Comparison of ENCODE assay signal across 27 mouse cellular contexts in the genomic region with DNA sequence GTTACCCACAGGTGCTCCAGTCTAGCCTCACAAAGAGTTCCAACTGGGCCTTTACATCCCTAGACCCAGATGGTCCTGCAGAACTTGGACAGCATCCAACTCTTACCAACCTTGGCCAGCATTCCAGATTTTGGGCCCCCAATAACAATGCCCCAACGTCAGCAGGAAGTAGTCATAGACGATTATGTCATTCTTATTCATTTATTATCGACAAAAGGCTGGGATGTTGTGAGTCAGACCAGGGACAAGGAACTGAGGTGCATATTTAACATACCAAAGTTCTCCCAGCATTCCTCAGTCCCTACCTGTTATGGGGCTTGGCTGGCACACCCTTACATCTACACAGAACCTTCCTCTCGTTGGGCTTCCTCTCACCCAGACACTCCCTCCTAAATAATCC. TPM values are rescaled to one million over a fixed set of nuclear protein-coding genes. Genes with fewer than 3 reads are reported as not detected.
DNase-seq lines count a peak whose midpoint lies in the region; ATAC-seq and TF ChIP-seq lines count a peak whose summit lies in the region.
"Had no signal": no experiment of that assay in that cellular context is flagged by ENCODE, and none has a peak within 500 bp of the region (broad histone marks: within the 10 kb centered on the region; RNA-seq: fewer than 3 reads in every experiment).

No protein-coding gene starts in this region.

- TF ChIP-seq CTCF in lung, embryonic 14.5 days (IDR thresholded peaks at IDR 0.05; ENCODE audit: low read depth) = no peak
- no peak for TF ChIP-seq CTCF in intestine, postnatal 0 days (IDR thresholded peaks at IDR 0.05; ENCODE audit: low read depth)

- WGBS in lung, embryonic 14.5 days = 62% methylated on average over 4 of the region's 4 CpGs
- 46% methylated on average over 4 of the region's 4 CpGs for WGBS in intestine, postnatal 0 days

- no peak overlapping the region for H3K9ac ChIP-seq in lung, embryonic 14.5 days
- no peak overlapping the region for H3K9ac ChIP-seq in intestine, postnatal 0 days (ENCODE audit: low read depth, low read length)
- H3K9ac ChIP-seq: embryonic facial prominence, embryonic 15.5 days; forebrain, embryonic 13.5 days; heart, embryonic 12.5 days; kidney, embryonic 15.5 days; limb, embryonic 12.5 days; liver, embryonic 15.5 days; neural tube, embryonic 15.5 days had no signal

- H3K27me3 ChIP-seq in lung, embryonic 14.5 days (ENCODE audit: insufficient read depth, low read length) = no peaks in the 10 kb centered on the region
- H3K27me3 ChIP-seq in intestine, postnatal 0 days (replicated peaks; ENCODE audit: control insufficient read depth, insufficient read depth, low read length) = no peaks in the 10 kb centered on the region
- H3K27me3 ChIP-seq: embryonic facial prominence, embryonic 15.5 days; forebrain, embryonic 13.5 days; heart, embryonic 12.5 days; kidney, embryonic 15.5 days; limb, embryonic 12.5 days; liver, embryonic 15.5 days; neural tube, embryonic 15.5 days; Patski had no signal

- H3K9me3 ChIP-seq in lung, embryonic 14.5 days (ENCODE audit: low read depth, low read length) = no peaks in the 10 kb centered on the region
- no peaks in the 10 kb centered on the region for H3K9me3 ChIP-seq in intestine, postnatal 0 days (ENCODE audit: control insufficient read depth)
- H3K9me3 ChIP-seq: embryonic facial prominence, embryonic 10.5 days; embryonic facial prominence, embryonic 15.5 days; forebrain, embryonic 13.5 days; G1E; heart, embryonic 12.5 days; kidney, embryonic 15.5 days; limb, embryonic 12.5 days; liver, embryonic 15.5 days; neural tube, embryonic 15.5 days had no signal

- ATAC-seq in lung, embryonic 14.5 days (ENCODE audit: insufficient read depth) = no peak
- 0 out of 2 replicates have a peak, but pooled peaks have one; percentile 23 for ATAC-seq in intestine, postnatal 0 days
- ATAC-seq: forebrain, embryonic 13.5 days; hindbrain, embryonic 16.5 days; Patski had no signal

- peak; percentile 90 for DNase-seq in heart, adult 11 months
- DNase-seq in heart, adult 9 months (ENCODE audit: low spot score in 2 of 2) = no peak
- peak; percentile 42 for DNase-seq in lung, embryonic 14.5 days
- DNase-seq in lung, postnatal 25 days (ENCODE audit: low spot score) = no peak
- DNase-seq in 3T3-L1 (ENCODE audit: low read depth, low spot score) = peak; percentile 41
- DNase-seq in left cerebral cortex, adult 9 months (ENCODE audit: low spot score in 2 of 2) = no peak
- DNase-seq: adrenal gland, postnatal 25 days; cerebellum, adult 18-20 months; cerebellum, postnatal 10 days; gastrocnemius, postnatal 14 days; kidney, postnatal 25 days; midbrain, embryonic 14.5 days; retina, postnatal 1 day; right cerebral cortex, postnatal 14 days had no signal

- no peak overlapping the region for H3K4me2 ChIP-seq in lung, embryonic 14.5 days
- H3K4me2 ChIP-seq in intestine, postnatal 0 days (replicated peaks; ENCODE audit: low read depth) = no peak overlapping the region
- H3K4me2 ChIP-seq: embryonic facial prominence, embryonic 15.5 days; forebrain, embryonic 13.5 days; heart, embryonic 12.5 days; kidney, embryonic 15.5 days; limb, embryonic 12.5 days; liver, embryonic 15.5 days; neural tube, embryonic 15.5 days had no signal

- H3K27ac ChIP-seq in lung, embryonic 14.5 days (ENCODE audit: low read depth) = no peak overlapping the region
- no peak overlapping the region for H3K27ac ChIP-seq in intestine, postnatal 0 days (ENCODE audit: low read depth, low read length)
- H3K27ac ChIP-seq: embryonic facial prominence, embryonic 10.5 days; embryonic facial prominence, embryonic 15.5 days; forebrain, embryonic 13.5 days; kidney, embryonic 15.5 days; limb, embryonic 12.5 days; liver, embryonic 15.5 days; neural tube, embryonic 15.5 days had no signal

- H3K4me1 ChIP-seq in lung, embryonic 14.5 days (ENCODE audit: insufficient read depth) = peaks cover 17% of the 10 kb centered on the region; the same call in 1 of the 2 replicates
- H3K4me1 ChIP-seq in intestine, postnatal 0 days (replicated peaks; ENCODE audit: control insufficient read depth, insufficient read depth, low read length) = no peaks in the 10 kb centered on the region; the same call in 1 of the 2 replicates

- no peaks in the 10 kb centered on the region for H3K36me3 ChIP-seq in lung, embryonic 14.5 days (ENCODE audit: insufficient read depth)
- no peaks in the 10 kb centered on the region for H3K36me3 ChIP-seq in intestine, postnatal 0 days (ENCODE audit: control insufficient read depth, insufficient read depth)
- H3K36me3 ChIP-seq: embryonic facial prominence, embryonic 10.5 days; embryonic facial prominence, embryonic 15.5 days; G1E; heart, embryonic 12.5 days; kidney, embryonic 15.5 days; limb, embryonic 12.5 days; liver, embryonic 15.5 days; neural tube, embryonic 15.5 days had no signal

- H3K4me3 ChIP-seq in lung, embryonic 14.5 days (ENCODE audit: low read depth, low read length) = no peak overlapping the region
- H3K4me3 ChIP-seq in intestine, postnatal 0 days (ENCODE audit: low read depth, low read length) = no peak overlapping the region
- H3K4me3 ChIP-seq: embryonic facial prominence, embryonic 10.5 days; embryonic facial prominence, embryonic 15.5 days; forebrain, embryonic 13.5 days; heart, embryonic 12.5 days; kidney, embryonic 15.5 days; limb, embryonic 12.5 days; liver, embryonic 15.5 days; megakaryocyte, embryonic 14.5 days; neural tube, embryonic 15.5 days had no signal

RNA-seq across cellular contexts. Expression of a gene that starts 44.4 kb away (rescaled TPM):
- polyA plus RNA-seq in lung, embryonic 14.5 days (2014; fragmentation: Nextera tagmentation; extraction: Ambion mirVana) = 56.7 and 57.7 TPM in 2 replicates
- polyA plus RNA-seq in intestine, postnatal 0 days (2015; fragmentation: Nextera tagmentation; extraction: Ambion mirVana) = 8.2 and 8.9 TPM in 2 replicates

RNA-seq across cellular contexts. Expression of a gene that starts 49.6 kb away (rescaled TPM):
- 112 and 116 TPM in 2 replicates for polyA plus RNA-seq in lung, embryonic 14.5 days (2014; fragmentation: Nextera tagmentation; extraction: Ambion mirVana)
- polyA plus RNA-seq in intestine, postnatal 0 days (2015; fragmentation: Nextera tagmentation; extraction: Ambion mirVana) = 168 and 175 TPM in 2 replicates

Comparison
In these comparisons a context has a peak if more than half of its experiments do, and no peak if none do; other contexts are left out.
1. DNase-seq: peak in heart, adult 11 months (single experiment), lung, embryonic 14.5 days (single experiment) and 3T3-L1 (single experiment); none in heart, adult 9 months (0 of 2), lung, postnatal 25 days (single experiment) and left cerebral cortex, adult 9 months (0 of 2).